Mouse (Mus musculus) adrenal gland, adult (tissue): ENCODE measurements at regions not wholly inside any gene's neighbourhood (a gene's known extent, or its start where the extent isn't known, plus 50 kb on each side); places are given as distances from the start of the nearest gene placed in this dataset.

Experiments used
- DNase-seq, 2 experiments: peaks; one replicate each; pipeline ENCODE4 v3.0.0; 2022 to 2023; ENCODE audit warnings: low spot score in 1 of 2; ENCODE audit not compliant: inconsistent age in 2 of 2

GRCm38 (mm10) chr14:71910936-71911335, 580.7 kb downstream of the Gm9195 start:
- DNase-seq = no peak

GRCm38 (mm10) chr14:71895468-71895867, 596.2 kb downstream of the Gm9195 start:
- DNase-seq = no peak

GRCm38 (mm10) chr14:71894811-71895210, 596.8 kb downstream of the Gm9195 start:
- DNase-seq = no peak

- DNase-seq = no peak
Measured at GRCm38 (mm10) chr14:71893361-71893760, 598.3 kb downstream of the Gm9195 start.

- DNase-seq = no peak
Measured at GRCm38 (mm10) chr14:71891667-71892066, 600.0 kb downstream of the Gm9195 start.

GRCm38 (mm10) chr14:71882871-71883270, 608.8 kb downstream of the Gm9195 start:
- no peak for DNase-seq

GRCm38 (mm10) chr14:71845546-71845945, 646.1 kb downstream of the Gm9195 start:
- DNase-seq = no peak

GRCm38 (mm10) chr14:71808863-71809487, 682.7 kb downstream of the Gm9195 start:
- DNase-seq = no peak

- no peak for DNase-seq
Measured at GRCm38 (mm10) chr14:71805624-71806023, 686.0 kb downstream of the Gm9195 start.

- no peak for DNase-seq
Measured at GRCm38 (mm10) chr14:71799861-71800260, 691.8 kb downstream of the Gm9195 start.

GRCm38 (mm10) chr14:71795713-71796112, 695.9 kb downstream of the Gm9195 start:
- no peak for DNase-seq

- DNase-seq = no peak
Measured at GRCm38 (mm10) chr14:71776990-71777525, 714.6 kb downstream of the Gm9195 start.

GRCm38 (mm10) chr14:71766856-71767255, 724.8 kb downstream of the Gm9195 start:
- DNase-seq = no peak

- DNase-seq = no peak
Measured at GRCm38 (mm10) chr14:71728542-71728941, 763.1 kb downstream of the Gm9195 start.

- no peak for DNase-seq
Measured at GRCm38 (mm10) chr14:71723526-71723925, 768.1 kb downstream of the Gm9195 start.

- no peak for DNase-seq
Measured at GRCm38 (mm10) chr14:71709528-71710289, 781.9 kb downstream of the Gm9195 start.

GRCm38 (mm10) chr14:71692752-71693437, 798.7 kb downstream of the Gm9195 start:
- DNase-seq = no peak

GRCm38 (mm10) chr14:71674564-71674963, 817.1 kb downstream of the Gm9195 start:
- DNase-seq = no peak

- DNase-seq = no peak
Measured at GRCm38 (mm10) chr14:71673837-71674236, 817.8 kb downstream of the Gm9195 start.

GRCm38 (mm10) chr14:71672481-71672880, 819.2 kb downstream of the Gm9195 start:
- no peak for DNase-seq

GRCm38 (mm10) chr14:71671994-71672393, 819.6 kb downstream of the Gm9195 start:
- no peak for DNase-seq

- peak; percentile 66 to 85 for DNase-seq
Measured at GRCm38 (mm10) chr14:71670435-71670834, 821.2 kb downstream of the Gm9195 start.
